Mouse (Mus musculus): ENCODE measurements at regions not wholly inside any gene's neighbourhood (a gene's known extent, or its start where the extent isn't known, plus 50 kb on each side); places are given as distances from the start of the nearest gene placed in this dataset.

- DNase-seq: no peak
Measured at GRCm38 (mm10) chr9:22937686-22938391, 285.0 kb upstream of the Bmper start.

GRCm38 (mm10) chr9:22944992-22945391, 277.9 kb upstream of the Bmper start:
- no peak for DNase-seq

GRCm38 (mm10) chr9:22945426-22945955, 277.4 kb upstream of the Bmper start:
- no peak for DNase-seq

- DNase-seq: no peak
Measured at GRCm38 (mm10) chr9:22952571-22953442, 270.1 kb upstream of the Bmper start.

GRCm38 (mm10) chr9:22962269-22962815, 260.5 kb upstream of the Bmper start:
- DNase-seq: no peak

- DNase-seq: no peak
Measured at GRCm38 (mm10) chr9:22971312-22971711, 251.6 kb upstream of the Bmper start.

- DNase-seq: no peak
Measured at GRCm38 (mm10) chr9:22976748-22977147, 246.1 kb upstream of the Bmper start.

- DNase-seq: no peak
Measured at GRCm38 (mm10) chr9:22979627-22980026, 243.2 kb upstream of the Bmper start.

GRCm38 (mm10) chr9:22989508-22989907, 233.4 kb upstream of the Bmper start:
- DNase-seq: no peak

GRCm38 (mm10) chr9:22993531-22993930, 229.3 kb upstream of the Bmper start:
- no peak for DNase-seq

- no peak for DNase-seq
Measured at GRCm38 (mm10) chr9:22995564-22995963, 227.3 kb upstream of the Bmper start.

GRCm38 (mm10) chr9:22998306-22998705, 224.6 kb upstream of the Bmper start:
- no peak for DNase-seq

- DNase-seq: no peak
Measured at GRCm38 (mm10) chr9:22999181-22999580, 223.7 kb upstream of the Bmper start.

GRCm38 (mm10) chr9:23000200-23000599, 222.7 kb upstream of the Bmper start:
- no peak for DNase-seq

GRCm38 (mm10) chr9:23003195-23004061, 219.4 kb upstream of the Bmper start:
- no peak for DNase-seq

GRCm38 (mm10) chr9:23005005-23005404, 217.9 kb upstream of the Bmper start:
- DNase-seq: no peak

- DNase-seq: no peak
Measured at GRCm38 (mm10) chr9:23009462-23010183, 213.3 kb upstream of the Bmper start.

- no peak for DNase-seq
Measured at GRCm38 (mm10) chr9:23011316-23011959, 211.4 kb upstream of the Bmper start.

- DNase-seq: no peak
Measured at GRCm38 (mm10) chr9:23012130-23012529, 210.7 kb upstream of the Bmper start.

- DNase-seq: no peak
Measured at GRCm38 (mm10) chr9:23016733-23017132, 206.1 kb upstream of the Bmper start.

GRCm38 (mm10) chr9:23024061-23024460, 198.8 kb upstream of the Bmper start:
- DNase-seq: no peak

Measured in adrenal gland, postnatal 36 days (tissue).